Mouse (Mus musculus) macrophage (primary cell): Measurements from ENCODE around the gene Edrf1. TPM values are rescaled to one million over a fixed set of nuclear protein-coding genes. Genes with fewer than 3 reads are reported as not detected.
"Not testable (repeated sequence)": the region's sequence is repeated elsewhere in the genome, so short reads cannot be mapped to it uniquely, and the experiment has no call there.

Source experiments
- H3K27ac ChIP-seq: fragments of 350-480 bp; formaldehyde crosslinking; 2 replicates; pipeline ENCODE4 v1.9.0; 2021
- H3K36me3 ChIP-seq: fragments of 350-480 bp; formaldehyde crosslinking; 2 replicates; pipeline ENCODE4 v1.9.0; 2021; ENCODE audit errors: inconsistent target
- H3K4me3 ChIP-seq: fragments of 350-480 bp; formaldehyde crosslinking; 2 replicates; pipeline ENCODE4 v1.9.0; 2021; ENCODE audit errors: inconsistent target
- H3K79me2 ChIP-seq: fragments of 350-480 bp; formaldehyde crosslinking; 2 replicates; pipeline ENCODE4 v1.9.0; 2021; ENCODE audit errors: inconsistent target
- WGBS: methylation state at CpG from one replicate; pipeline ENCODE4 v1.1.7; 2026; ENCODE audit warnings: inconsistent platforms; ENCODE audit not compliant: missing documents; 5-methylcytosine and 5-hydroxymethylcytosine counted together
- polyA plus RNA-seq: library from polyadenylated mRNA; stranded (reverse); fragments of 250-400 nt; gene quantifications from 3 replicates; pipeline ENCODE4 v1.2.4, GENCODE M21; 2018; ENCODE audit warnings: inconsistent platforms

Gene Edrf1
- polyA plus RNA-seq, 1 experiment from 2014 or later: 4.9 TPM

DNA sequence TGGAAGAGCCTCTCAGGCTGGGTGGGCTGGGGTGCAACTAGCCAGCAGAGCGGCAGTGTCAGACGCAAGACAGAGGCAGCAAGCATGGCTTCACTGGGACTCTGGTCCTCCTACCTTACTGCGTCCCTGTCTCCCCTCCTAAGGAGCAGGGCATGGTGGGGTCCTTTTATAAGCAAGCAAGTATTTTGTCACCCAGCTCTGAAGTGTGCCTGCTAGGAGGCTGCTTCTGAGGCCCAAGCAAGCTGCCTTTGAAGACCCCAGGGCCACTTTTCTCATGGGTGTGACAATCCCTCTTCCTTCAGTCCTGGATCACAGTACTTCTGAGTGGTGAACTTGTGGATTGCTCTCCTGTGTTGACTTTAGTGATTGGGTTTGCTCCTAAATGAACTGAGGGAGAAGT is 42.6 kb downstream of the Edrf1 start, which contains the start of gene Mmp21:
Gene Mmp21 (minus strand): TSS at position 101 of the 400 bp plus-strand sequence.
- H3K79me2 ChIP-seq: no peaks in the 10 kb centered on the region
- 95% methylated on average over 3 of the region's 3 CpGs for WGBS
- no peak within 1 kb of the TSS for H3K4me3 ChIP-seq
- no peak within 1 kb of the TSS for H3K27ac ChIP-seq
- no peaks in the 10 kb centered on the region for H3K36me3 ChIP-seq

GRCm38 (mm10) chr7:133683626-133684025 is 46.3 kb downstream of the Edrf1 start:
- Histone ChIP-seq H3K4me3 (no peak overlapping the region), H3K79me2 (no peaks in the 10 kb centered on the region), H3K27ac (no peak overlapping the region), H3K36me3 (peaks cover 9% of the 10 kb centered on the region; the same call in 1 of the 2 replicates)
- WGBS: 99% methylated on average over 5 of the region's 5 CpGs

DNA sequence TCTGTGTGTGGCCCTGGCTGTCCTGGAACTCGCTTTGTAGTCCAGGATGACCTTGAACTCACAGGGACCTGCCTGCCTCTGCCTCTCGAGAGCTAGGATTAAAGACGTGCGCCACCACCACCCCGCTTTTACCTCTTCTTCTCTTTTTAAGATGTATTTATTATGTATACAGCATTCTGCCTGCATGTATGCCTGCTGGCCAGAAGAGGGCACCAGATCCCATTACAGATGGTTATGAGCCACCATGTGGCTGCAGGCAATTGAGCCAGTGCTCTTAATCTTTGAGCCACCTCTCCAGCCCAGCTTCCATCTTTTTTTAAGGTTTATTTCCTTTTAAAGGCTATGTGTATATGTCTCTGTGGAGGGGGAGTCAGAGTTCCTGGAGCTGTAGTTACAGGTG is 46.8 kb downstream of the Edrf1 start:
- no peak overlapping the region for H3K4me3 ChIP-seq
- no peak overlapping the region for H3K27ac ChIP-seq
- no peaks in the 10 kb centered on the region for H3K79me2 ChIP-seq
- H3K36me3 ChIP-seq: peaks cover 14% of the 10 kb centered on the region; the same call in 1 of the 2 replicates
- 90% methylated on average over 4 of the region's 5 CpGs for WGBS

GRCm38 (mm10) chr7:133684701-133685100 is 47.4 kb downstream of the Edrf1 start:
- WGBS: 58% methylated on average over 6 of the region's 6 CpGs
- H3K4me3 ChIP-seq: no peak overlapping the region
- peaks cover 20% of the 10 kb centered on the region; the same call in 1 of the 2 replicates for H3K36me3 ChIP-seq
- no peak overlapping the region for H3K27ac ChIP-seq
- no peaks in the 10 kb centered on the region for H3K79me2 ChIP-seq

GRCm38 (mm10) chr7:133685644-133686043 is 48.3 kb downstream of the Edrf1 start:
- not testable (repeated sequence) for H3K79me2 ChIP-seq, H3K27ac ChIP-seq, H3K4me3 ChIP-seq
- peaks cover 29% of the 10 kb centered on the region; the same call in 1 of the 2 replicates for H3K36me3 ChIP-seq

GRCm38 (mm10) chr7:133698021-133698709 is 60.8 kb downstream of the Edrf1 start:
- no peak overlapping the region for H3K4me3 ChIP-seq
- 97% methylated on average over 12 of the region's 12 CpGs for WGBS
- no peaks in the 10 kb centered on the region for H3K79me2 ChIP-seq
- no peak overlapping the region for H3K27ac ChIP-seq
- H3K36me3 ChIP-seq: 0 out of 2 replicates have a peak, but pooled peaks cover 6% of the 10 kb centered on the region

GRCm38 (mm10) chr7:133699885-133700284 is 62.5 kb downstream of the Edrf1 start:
- Histone ChIP-seq H3K4me3 (no peak overlapping the region), H3K79me2 (no peaks in the 10 kb centered on the region), H3K27ac (no peak overlapping the region), H3K36me3 (0 out of 2 replicates have a peak, but pooled peaks cover 6% of the 10 kb centered on the region)
- WGBS: 36% methylated on average over 4 of the region's 4 CpGs

DNA sequence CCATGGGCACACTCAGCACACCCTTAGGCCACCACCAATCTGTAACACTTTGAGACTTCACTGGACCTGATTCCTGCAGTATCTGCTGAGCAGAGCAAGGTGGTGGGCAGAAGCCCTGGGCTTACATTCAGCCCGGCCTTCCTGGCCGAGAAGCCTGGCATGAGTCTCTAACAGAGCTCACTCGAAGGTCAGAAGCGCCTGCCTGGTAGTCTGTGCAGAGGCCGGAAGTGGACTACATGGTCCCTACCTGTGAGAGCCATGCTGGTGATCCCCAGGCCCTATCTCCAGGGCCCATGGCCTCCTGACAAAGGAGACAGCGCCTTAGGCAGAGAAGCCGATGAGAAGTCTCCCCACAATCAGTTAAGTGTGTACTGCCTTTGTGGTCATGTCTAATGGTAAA is 64.0 kb downstream of the Edrf1 start:
- H3K27ac ChIP-seq: no peak overlapping the region
- 95% methylated on average over 7 of the region's 7 CpGs for WGBS
- 0 out of 2 replicates have a peak, but pooled peaks cover 6% of the 10 kb centered on the region for H3K36me3 ChIP-seq

GRCm38 (mm10) chr7:133702333-133702732 is 65.0 kb downstream of the Edrf1 start:
- WGBS: 97% methylated on average over 10 of the region's 10 CpGs
- H3K4me3 ChIP-seq: no peak overlapping the region
- no peak overlapping the region for H3K27ac ChIP-seq
- no peaks in the 10 kb centered on the region for H3K79me2 ChIP-seq
- 0 out of 2 replicates have a peak, but pooled peaks cover under 1% of the 10 kb centered on the region for H3K36me3 ChIP-seq

More for the DNA sequence above, 64.0 kb downstream of the Edrf1 start:
- H3K79me2 ChIP-seq: no peaks in the 10 kb centered on the region
- H3K4me3 ChIP-seq: no peak overlapping the region

- H3K27ac ChIP-seq: no peak overlapping the region
- H3K36me3 ChIP-seq: no peaks in the 10 kb centered on the region
- WGBS: 95% methylated on average over 7 of the region's 7 CpGs
- H3K79me2 ChIP-seq: no peaks in the 10 kb centered on the region
- no peak overlapping the region for H3K4me3 ChIP-seq
Measured at GRCm38 (mm10) chr7:133703906-133704305, 66.6 kb downstream of the Edrf1 start.

GRCm38 (mm10) chr7:133707301-133707700 is 70.0 kb downstream of the Edrf1 start:
- WGBS: 85% methylated on average over 2 of the region's 2 CpGs
- no peak overlapping the region for H3K4me3 ChIP-seq
- no peak overlapping the region for H3K27ac ChIP-seq
- H3K79me2 ChIP-seq: peaks cover 7% of the 10 kb centered on the region; the same call in 1 of the 2 replicates
- 0 out of 2 replicates have a peak, but pooled peaks cover 8% of the 10 kb centered on the region for H3K36me3 ChIP-seq

GRCm38 (mm10) chr7:133715387-133715786 is 78.0 kb downstream of the Edrf1 start:
- 95% methylated on average over 4 of the region's 4 CpGs for WGBS
- no peaks in the 10 kb centered on the region for H3K79me2 ChIP-seq
- no peak overlapping the region for H3K27ac ChIP-seq
- peaks cover 79% of the 10 kb centered on the region for H3K36me3 ChIP-seq
- H3K4me3 ChIP-seq: no peak overlapping the region

DNA sequence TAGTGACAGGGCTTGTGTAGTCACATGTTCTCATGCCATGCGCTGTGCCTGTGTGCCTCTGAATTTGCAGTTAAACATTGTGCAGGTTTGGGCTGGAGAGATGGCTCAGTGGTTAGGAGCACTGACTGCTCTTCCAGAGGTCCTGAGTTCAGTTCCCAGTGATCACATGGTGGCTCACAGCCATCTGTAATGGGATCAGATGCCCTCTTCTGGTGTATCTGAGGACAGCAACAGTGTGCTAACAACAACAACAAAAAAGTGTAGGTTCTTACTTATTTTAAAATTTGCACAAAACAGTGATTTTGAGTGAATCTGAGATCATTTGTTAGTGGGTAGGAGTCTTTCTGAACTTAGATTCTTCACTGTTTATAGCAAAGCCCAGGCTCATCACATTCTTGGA is 81.2 kb downstream of the Edrf1 start:
- H3K79me2 ChIP-seq: no peaks in the 10 kb centered on the region
- WGBS: 100% methylated on average over 1 of the region's 1 CpGs
- no peak overlapping the region for H3K27ac ChIP-seq

DNA sequence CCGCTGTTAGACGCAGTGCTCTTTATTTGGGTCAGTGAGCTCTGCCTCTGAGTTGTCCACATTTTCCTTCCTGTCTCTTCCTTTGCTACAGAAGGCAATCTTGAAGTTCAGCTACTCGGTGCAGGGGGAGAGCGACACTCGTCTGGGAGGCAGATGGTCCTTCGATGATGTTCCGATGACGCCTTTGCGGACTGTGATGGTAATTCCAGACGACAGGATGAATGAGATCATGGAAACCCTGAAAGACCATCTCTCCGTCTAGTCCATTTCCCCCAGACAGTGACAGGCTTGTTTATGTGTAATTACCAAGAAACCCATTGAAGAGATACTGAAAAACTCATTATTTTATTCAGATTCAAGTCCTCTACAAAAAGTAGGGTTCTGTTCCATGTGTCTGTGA is 83.3 kb downstream of the Edrf1 start:
- H3K27ac ChIP-seq: no peak overlapping the region
- WGBS: 94% methylated on average over 11 of the region's 11 CpGs
- H3K4me3 ChIP-seq: no peak overlapping the region
- H3K36me3 ChIP-seq: peaks cover 91% of the 10 kb centered on the region
- H3K79me2 ChIP-seq: no peaks in the 10 kb centered on the region

More for the DNA sequence above, 81.2 kb downstream of the Edrf1 start:
- Histone ChIP-seq H3K36me3 (peaks cover 96% of the 10 kb centered on the region), H3K4me3 (no peak overlapping the region)
